Mouse (Mus musculus) hematopoietic stem cell, adult 5-6 weeks (primary cell): ENCODE data around the gene Sgcd. TPM values are rescaled to one million over a fixed set of nuclear protein-coding genes. Genes with fewer than 3 reads are reported as not detected.

ENCODE experiments used
- ATAC-seq, 2 experiments: fragments of 125-278 bp in 1 of 2; replicated peaks in 1 of 2; 2 replicates each; pipeline ENCODE4 v1.8.0; 2016 to 2017; ENCODE audit warnings: inconsistent platforms in 2 of 2, mild to moderate bottlenecking in 2 of 2, moderate number of reproducible peaks in 2 of 2, low read depth in 1 of 2, moderate TSS enrichment in 1 of 2; ENCODE audit not compliant: low FRiP score in 2 of 2, poor library complexity in 2 of 2, severe bottlenecking in 2 of 2, insufficient read depth in 1 of 2, low TSS enrichment in 1 of 2
- total RNA-seq: library from RNA; stranded (forward); fragments of 172-1452, 232-1000 nt; gene quantifications from 2 replicates; pipeline ENCODE4 v1.2.3, GENCODE M21; 2017

Sgcd gene
- total RNA-seq, 1 experiment from 2014 or later = not detected

GRCm38 (mm10) chr11:47378843-47379629 is 609.7 kb downstream of the Sgcd start:
- 0 out of 4 replicates have a peak, but pooled peaks of 1 of the 2 experiments have one; percentile 12 for ATAC-seq

GRCm38 (mm10) chr11:47377421-47377820 is 611.3 kb downstream of the Sgcd start:
- no peak for ATAC-seq

- ATAC-seq = no peak
These were observed 611.9 kb downstream of the Sgcd start for GRCm38 (mm10) chr11:47376915-47377314.

GRCm38 (mm10) chr11:47371616-47372015 is 617.2 kb downstream of the Sgcd start:
- ATAC-seq = no peak

- no peak for ATAC-seq
These were observed 637.2 kb downstream of the Sgcd start for GRCm38 (mm10) chr11:47351585-47351984.

GRCm38 (mm10) chr11:47343486-47343885 is 645.3 kb downstream of the Sgcd start:
- ATAC-seq = no peak

- no peak for ATAC-seq
These were observed 655.1 kb downstream of the Sgcd start for GRCm38 (mm10) chr11:47333702-47334101.

GRCm38 (mm10) chr11:47305579-47305978 is 683.2 kb downstream of the Sgcd start:
- no peak for ATAC-seq

GRCm38 (mm10) chr11:47304702-47305450 is 683.9 kb downstream of the Sgcd start:
- ATAC-seq = no peak

GRCm38 (mm10) chr11:47299777-47300176 is 689.0 kb downstream of the Sgcd start:
- no peak for ATAC-seq

GRCm38 (mm10) chr11:47297805-47298340 is 690.9 kb downstream of the Sgcd start:
- ATAC-seq = no peak

- ATAC-seq = no peak
These were observed 694.0 kb downstream of the Sgcd start for GRCm38 (mm10) chr11:47294741-47295140.

GRCm38 (mm10) chr11:47276586-47276985 is 712.2 kb downstream of the Sgcd start:
- ATAC-seq = no peak

GRCm38 (mm10) chr11:47268556-47268955 is 720.2 kb downstream of the Sgcd start:
- no peak for ATAC-seq

GRCm38 (mm10) chr11:47264267-47264984 is 724.3 kb downstream of the Sgcd start:
- no peak for ATAC-seq

GRCm38 (mm10) chr11:47250301-47250700 is 738.5 kb downstream of the Sgcd start:
- no peak for ATAC-seq

GRCm38 (mm10) chr11:47248345-47248893 is 740.4 kb downstream of the Sgcd start:
- no peak for ATAC-seq
